In genomic region chr11:95000548-95000947, GRCm38 (mm10) we compare ENCODE assay signal across 9 mouse cellular contexts. TPM values are rescaled to one million over a fixed set of nuclear protein-coding genes. Genes with fewer than 3 reads are reported as not detected.
DNase-seq lines count a peak whose midpoint lies in the region; ATAC-seq and TF ChIP-seq lines count a peak whose summit lies in the region.
"Had no signal": no experiment of that assay in that cellular context is flagged by ENCODE, and none has a peak within 500 bp of the region (broad histone marks: within the 10 kb centered on the region; RNA-seq: fewer than 3 reads in every experiment).

No protein-coding gene starts in this region.

- peaks cover 17% of the 10 kb centered on the region for H3K4me1 ChIP-seq in forebrain, embryonic 14.5 days (ENCODE audit: control insufficient read depth, insufficient read depth, low read length)
- no peaks in the 10 kb centered on the region for H3K4me1 ChIP-seq in lung, embryonic 14.5 days (ENCODE audit: insufficient read depth)
- peaks cover 35% of the 10 kb centered on the region for H3K4me1 ChIP-seq in small intestine, adult 2 months (ENCODE audit: control insufficient read depth, insufficient read depth, insufficient read length, low read length)

- H3K27ac ChIP-seq in forebrain, embryonic 14.5 days (ENCODE audit: low read depth, low read length), result no peak overlapping the region; the same call in 1 of the 2 replicates
- H3K27ac ChIP-seq in lung, embryonic 14.5 days (ENCODE audit: low read depth), result peak overlapping the region; percentile 59
- H3K27ac ChIP-seq in small intestine, adult 2 months (ENCODE audit: insufficient read depth, low read depth, low read length), result peak overlapping the region; percentile 27; the same call in 1 of the 2 replicates
- H3K27ac ChIP-seq: macrophage had no signal

- 51% methylated on average over 4 of the region's 4 CpGs for WGBS in forebrain, embryonic 14.5 days
- WGBS in lung, embryonic 14.5 days, result 23% methylated on average over 4 of the region's 4 CpGs
- WGBS in small intestine, adult 2 months, result 23% methylated on average over 4 of the region's 4 CpGs

- peak; percentile 9; the same call in 1 of the 2 replicates for ATAC-seq in forebrain, embryonic 14.5 days
- no peak for ATAC-seq in lung, embryonic 14.5 days (ENCODE audit: insufficient read depth)

- peaks cover 91% of the 10 kb centered on the region for H3K36me3 ChIP-seq in forebrain, embryonic 14.5 days (ENCODE audit: control insufficient read depth, insufficient read depth, low read length)
- peaks cover 96% of the 10 kb centered on the region for H3K36me3 ChIP-seq in lung, embryonic 14.5 days (ENCODE audit: insufficient read depth)
- H3K36me3 ChIP-seq in small intestine, adult 2 months (ENCODE audit: control insufficient read depth, insufficient read depth, low read length), result peaks cover 51% of the 10 kb centered on the region

- no peak for TF ChIP-seq POLR2A in small intestine, adult 2 months (IDR thresholded peaks at IDR 0.05; ENCODE audit: low read depth, low read length)

- no peaks in the 10 kb centered on the region for H3K27me3 ChIP-seq in forebrain, embryonic 14.5 days (replicated peaks; ENCODE audit: control insufficient read depth, insufficient read depth, low read length)
- H3K27me3 ChIP-seq in lung, embryonic 14.5 days (ENCODE audit: insufficient read depth, low read length), result no peaks in the 10 kb centered on the region
- H3K27me3 ChIP-seq in small intestine, adult 2 months (ENCODE audit: control insufficient read depth, insufficient read depth, low read length), result no peaks in the 10 kb centered on the region

- peak; percentile 77 for DNase-seq in CD4-positive helper T cell, adult 2 months (ENCODE audit: low read depth, low spot score)
- peak; percentile 57 for DNase-seq in T-cell, adult 2 months (ENCODE audit: low spot score)
- DNase-seq in forebrain, embryonic 14.5 days (ENCODE audit: low spot score), result no peak
- peak; percentile 65 for DNase-seq in kidney, adult 18-20 months
- peak; percentile 46 for DNase-seq in lung, embryonic 14.5 days
- no peak for DNase-seq in ovary, postnatal 10 days (ENCODE audit: low spot score)
- DNase-seq in frontal cortex, postnatal 25 days (ENCODE audit: low spot score in 2 of 2), result no peak

- no peaks in the 10 kb centered on the region for H3K9me3 ChIP-seq in forebrain, embryonic 14.5 days (replicated peaks; ENCODE audit: control insufficient read depth, low read length)
- H3K9me3 ChIP-seq in lung, embryonic 14.5 days (ENCODE audit: low read depth, low read length), result no peaks in the 10 kb centered on the region

- H3K4me3 ChIP-seq in forebrain, embryonic 14.5 days (ENCODE audit: low read depth, low read length), result no peak overlapping the region
- H3K4me3 ChIP-seq in lung, embryonic 14.5 days (ENCODE audit: low read depth, low read length), result no peak overlapping the region
- H3K4me3 ChIP-seq in small intestine, adult 2 months (ENCODE audit: low read depth, low read length), result no peak overlapping the region

- no peak overlapping the region for H3K9ac ChIP-seq in forebrain, embryonic 14.5 days (ENCODE audit: low read length)
- H3K9ac ChIP-seq in lung, embryonic 14.5 days, result no peak overlapping the region

- no peak for TF ChIP-seq CTCF in lung, embryonic 14.5 days (IDR thresholded peaks at IDR 0.05; ENCODE audit: low read depth)
- TF ChIP-seq CTCF in small intestine, adult 2 months (IDR thresholded peaks at IDR 0.05; ENCODE audit: extremely low read depth, insufficient read length, insufficient replicate concordance, low read depth, low read length), result no peak

- H3K4me2 ChIP-seq in forebrain, embryonic 14.5 days (ENCODE audit: low read length), result no peak overlapping the region
- H3K4me2 ChIP-seq in lung, embryonic 14.5 days, result no peak overlapping the region

RNA-seq across cellular contexts. Expression of gene Samd14, which starts 9.1 kb away (rescaled TPM):
- 81.7 and 96.5 TPM in 2 replicates for polyA plus RNA-seq in forebrain, embryonic 14.5 days (2014; fragmentation: Nextera tagmentation; extraction: Ambion mirVana)
- 22.7 and 24.5 TPM in 2 replicates for polyA plus RNA-seq in lung, embryonic 14.5 days (2014; fragmentation: Nextera tagmentation; extraction: Ambion mirVana)
- polyA plus RNA-seq in small intestine, adult 2 months (2012; rRNA removed), result 3.3 and 7.2 TPM in 2 replicates

RNA-seq across cellular contexts. Expression of gene Ppp1r9b, which starts 9.7 kb away (rescaled TPM):
- 20.8 and 21.8 TPM in 2 replicates for polyA plus RNA-seq in forebrain, embryonic 14.5 days (2014; fragmentation: Nextera tagmentation; extraction: Ambion mirVana)
- 13.0 and 14.3 TPM in 2 replicates for polyA plus RNA-seq in lung, embryonic 14.5 days (2014; fragmentation: Nextera tagmentation; extraction: Ambion mirVana)
- polyA plus RNA-seq in small intestine, adult 2 months (2012; rRNA removed), result 17.0 and 29.4 TPM in 2 replicates

RNA-seq across cellular contexts. Expression of gene Sgca, which starts 24.4 kb away (rescaled TPM):
- polyA plus RNA-seq in forebrain, embryonic 14.5 days (2014; fragmentation: Nextera tagmentation; extraction: Ambion mirVana), result not detected in 2 replicates
- 0.35 TPM in 1 of 2 replicates, not detected in the other for polyA plus RNA-seq in lung, embryonic 14.5 days (2014; fragmentation: Nextera tagmentation; extraction: Ambion mirVana)
- 1.7 and 3.7 TPM in 2 replicates for polyA plus RNA-seq in small intestine, adult 2 months (2012; rRNA removed)
- polyA plus RNA-seq: macrophage had no signal

RNA-seq across cellular contexts. Expression of gene Hils1, which starts 33.2 kb away (rescaled TPM):
- polyA plus RNA-seq in forebrain, embryonic 14.5 days (2014; fragmentation: Nextera tagmentation; extraction: Ambion mirVana), result not detected in 2 replicates
- not detected in 2 replicates for polyA plus RNA-seq in lung, embryonic 14.5 days (2014; fragmentation: Nextera tagmentation; extraction: Ambion mirVana)
- polyA plus RNA-seq in small intestine, adult 2 months (2012; rRNA removed), result 0.14 TPM in 1 of 2 replicates, not detected in the other
- polyA plus RNA-seq: macrophage had no signal

RNA-seq across cellular contexts. Expression of gene Pdk2, which starts 40.6 kb away (rescaled TPM):
- polyA plus RNA-seq in forebrain, embryonic 14.5 days (2014; fragmentation: Nextera tagmentation; extraction: Ambion mirVana), result 20.1 and 24.2 TPM in 2 replicates
- 24.5 and 27.4 TPM in 2 replicates for polyA plus RNA-seq in lung, embryonic 14.5 days (2014; fragmentation: Nextera tagmentation; extraction: Ambion mirVana)
- 67.7 and 167 TPM in 2 replicates for polyA plus RNA-seq in small intestine, adult 2 months (2012; rRNA removed)

Comparison
In these comparisons a context has a peak if more than half of its experiments do, and no peak if none do; other contexts are left out.
1. DNase-seq: peak in CD4-positive helper T cell, adult 2 months (single experiment), T-cell, adult 2 months (single experiment), kidney, adult 18-20 months (single experiment) and lung, embryonic 14.5 days (single experiment); none in forebrain, embryonic 14.5 days (single experiment), ovary, postnatal 10 days (single experiment) and frontal cortex, postnatal 25 days (0 of 2).